ENCODE assay signal across 32 mouse cellular contexts in the genomic region with DNA sequence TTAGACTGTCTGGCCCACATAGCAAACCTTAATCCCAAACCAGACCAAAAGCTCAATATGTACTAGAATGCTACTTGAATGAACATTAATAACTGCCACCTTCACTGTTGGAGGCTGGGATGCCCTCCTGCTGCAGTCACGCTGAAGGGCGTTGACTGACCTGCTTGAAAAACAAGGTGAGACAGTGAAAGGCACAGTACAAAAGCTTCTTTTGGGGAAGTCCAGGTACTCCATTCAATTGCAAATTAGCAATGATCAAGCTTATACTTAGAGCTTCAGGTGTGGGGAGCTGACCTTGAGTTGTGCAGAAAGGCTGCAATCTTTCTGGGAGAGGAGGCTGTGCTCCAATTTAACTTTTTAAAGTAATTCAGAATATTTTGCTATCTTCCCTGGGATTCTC. TPM values are rescaled to one million over a fixed set of nuclear protein-coding genes. Genes with fewer than 3 reads are reported as not detected.
"Had no signal": no experiment of that assay in that cellular context is flagged by ENCODE, and none has a peak within 500 bp of the region (broad histone marks: within the 10 kb centered on the region; RNA-seq: fewer than 3 reads in every experiment).

No protein-coding gene starts in this region.

- H3K9me3 ChIP-seq: heart, embryonic 15.5 days had no signal

- H3K27ac ChIP-seq: heart, adult 2 months; heart, embryonic 13.5 days; heart, embryonic 15.5 days; hindbrain, embryonic 13.5 days; hindbrain, embryonic 15.5 days; hindbrain, postnatal 0 days; kidney, embryonic 15.5 days; kidney, postnatal 0 days; limb, embryonic 13.5 days; limb, embryonic 15.5 days; liver, embryonic 12.5 days; liver, embryonic 14.5 days had no signal

- H3K9ac ChIP-seq: heart, embryonic 13.5 days; heart, embryonic 15.5 days; hindbrain, embryonic 13.5 days; hindbrain, embryonic 15.5 days; kidney, embryonic 15.5 days; limb, embryonic 13.5 days; limb, embryonic 15.5 days; liver, embryonic 12.5 days; liver, embryonic 14.5 days had no signal

- DNase-seq: gastrocnemius, postnatal 14 days; gastrocnemius, postnatal 36 days; heart, adult 11 months; heart, adult 2 months; heart, postnatal 14 days; heart, postnatal 36 days; kidney, adult 11 months; kidney, adult 2 months; kidney, adult 9 months; kidney, postnatal 14 days; kidney, postnatal 36 days; left cerebral cortex, postnatal 4 days had no signal

- H3K36me3 ChIP-seq: heart, embryonic 13.5 days; heart, embryonic 15.5 days; hindbrain, embryonic 13.5 days; hindbrain, embryonic 15.5 days; kidney, embryonic 15.5 days; limb, embryonic 13.5 days; limb, embryonic 15.5 days; liver, embryonic 12.5 days had no signal

- H3K4me3 ChIP-seq: heart, adult 2 months; heart, embryonic 13.5 days; heart, embryonic 15.5 days; hindbrain, embryonic 13.5 days; hindbrain, embryonic 15.5 days; kidney, embryonic 15.5 days; limb, embryonic 13.5 days; limb, embryonic 15.5 days; liver, embryonic 12.5 days had no signal

- H3K27me3 ChIP-seq: heart, embryonic 13.5 days; heart, embryonic 15.5 days; hindbrain, embryonic 13.5 days; hindbrain, embryonic 15.5 days; kidney, embryonic 15.5 days; limb, embryonic 13.5 days; limb, embryonic 15.5 days; liver, embryonic 12.5 days had no signal

- H3K4me1 ChIP-seq: heart, embryonic 13.5 days; heart, embryonic 15.5 days; hindbrain, embryonic 13.5 days; hindbrain, embryonic 15.5 days; kidney, embryonic 15.5 days; limb, embryonic 13.5 days; limb, embryonic 15.5 days; liver, embryonic 12.5 days had no signal

RNA-seq across cellular contexts. Expression of a gene that starts 32.3 kb away (rescaled TPM):
- total RNA-seq: gastrocnemius, postnatal 14 days; gastrocnemius, postnatal 36 days; heart, adult 2 months; heart, postnatal 36 days; hematopoietic stem cell, adult 5-6 weeks; hindbrain, postnatal 0 days; layer of hippocampus, adult 18-20 months; layer of hippocampus, postnatal 10 days had no signal
- polyA plus RNA-seq: gonadal fat pad, adult 2 months; heart, adult 2 months; heart, embryonic 11.5 days; heart, embryonic 13.5 days; heart, embryonic 15.5 days; hindbrain, embryonic 11.5 days; hindbrain, embryonic 13.5 days; hindbrain, embryonic 15.5 days; hindbrain, postnatal 0 days; intestine, embryonic 14.5 days; large intestine, adult 2 months; limb, embryonic 11.5 days; limb, embryonic 13.5 days; limb, embryonic 15.5 days had no signal
